Mouse (Mus musculus) spleen, adult 2 months (tissue): ENCODE measurements around the gene Skp2.

ENCODE experiments used
- CTCF ChIP-seq: fragments of 200-500 bp; IDR thresholded peaks from 2 replicates; pipeline ENCODE4 v1.5.1; 2011; ENCODE audit warnings: mild to moderate bottlenecking, inconsistent platforms; ENCODE audit not compliant: insufficient read depth, insufficient read length, insufficient replicate concordance; ENCODE audit errors: extremely low read depth
- POLR2A ChIP-seq: fragments of 200-500 bp; IDR thresholded peaks from 2 replicates; pipeline ENCODE4 v1.6.1; 2011; ENCODE audit warnings: low read depth, low read length, inconsistent platforms

GRCm38 (mm10) chr15:9111648-9112047, 43.6 kb downstream of the Skp2 start:
- no peak for TF ChIP-seq CTCF
- no peak for TF ChIP-seq POLR2A
